Mouse (Mus musculus): ENCODE measurements around the gene Shisa2. TPM values are rescaled to one million over a fixed set of nuclear protein-coding genes. Genes with fewer than 3 reads are reported as not detected.

Gene Shisa2
- 0.06 TPM for polyA plus RNA-seq (2017; shearing (Covaris generic))

DNA sequence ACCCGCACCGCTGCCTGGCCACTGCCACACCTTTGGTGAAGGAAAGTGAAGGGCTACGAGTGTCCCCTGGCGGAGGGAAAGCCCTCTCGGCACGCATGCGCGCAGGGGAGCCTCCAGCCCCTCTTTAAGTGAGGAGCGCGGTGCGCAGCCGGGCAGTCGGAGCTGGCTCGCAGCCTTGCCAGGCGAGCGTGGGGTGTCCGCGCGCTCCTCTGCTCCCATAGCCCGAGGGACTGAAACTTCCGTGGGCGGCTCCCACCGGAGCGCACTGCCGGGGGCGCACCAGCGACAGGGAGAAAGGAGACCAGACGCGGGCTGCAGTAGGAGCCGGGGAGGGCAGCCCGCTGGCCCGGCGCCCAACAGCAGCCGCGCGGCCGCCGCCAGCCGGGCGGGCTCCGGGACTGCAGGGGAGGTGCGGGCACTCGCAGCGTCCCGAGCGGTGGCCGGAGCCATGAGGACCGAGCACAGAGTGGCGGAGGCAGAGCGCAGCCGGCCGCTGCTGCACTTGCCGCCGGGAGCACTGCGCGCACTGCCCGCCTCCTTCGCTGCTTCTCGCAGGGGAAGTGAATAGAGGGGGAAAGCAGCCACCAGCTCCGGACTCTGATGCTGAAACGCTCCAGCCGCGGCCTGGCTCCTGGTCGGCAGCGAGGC lies at the start of gene Shisa2:
TSS of gene Shisa2 (plus strand) at position 151 of the 648 bp plus-strand sequence.

DNA sequence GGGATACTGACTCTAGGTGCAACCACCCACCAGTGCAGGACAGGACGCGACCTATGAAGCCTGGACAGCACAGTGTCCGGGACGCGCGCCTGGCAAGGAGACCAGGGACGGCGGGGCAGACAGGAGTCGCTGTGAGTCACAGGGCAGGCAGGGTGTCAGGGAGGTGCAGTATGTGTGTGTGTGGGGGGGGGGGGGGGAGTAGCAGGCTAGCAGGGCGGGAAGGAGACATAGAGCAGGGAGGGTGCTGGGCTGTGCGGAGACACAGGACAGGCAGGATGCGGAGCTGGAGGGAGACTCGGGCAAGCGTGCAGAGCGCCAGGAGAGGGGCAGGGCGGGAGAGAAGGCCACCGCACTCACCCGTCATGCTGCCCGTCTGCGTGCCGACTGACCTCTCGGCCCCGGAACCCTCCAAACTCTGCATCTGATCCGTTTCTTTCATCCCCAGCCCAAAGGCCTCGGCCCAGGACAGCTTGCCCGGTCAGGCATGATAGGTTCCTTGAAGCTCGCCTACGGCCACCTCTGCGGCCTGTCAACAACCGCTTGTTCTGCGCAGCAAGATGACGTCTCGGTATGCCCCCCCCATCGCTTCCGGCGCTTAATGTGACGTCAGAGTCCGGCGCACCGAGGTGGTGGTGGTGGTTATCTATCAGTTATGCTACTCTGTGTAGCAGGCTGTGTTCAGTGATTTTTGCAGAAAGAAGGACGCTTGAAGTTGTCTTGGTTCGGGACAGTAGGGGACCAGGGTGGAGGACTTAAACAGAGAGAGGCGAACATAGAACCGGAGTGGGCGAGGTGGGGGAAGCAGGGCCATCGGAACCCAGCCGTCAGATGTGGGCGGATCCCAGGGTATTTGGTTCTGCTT lies 27.5 kb upstream of the Shisa2 start, which contains the start of gene Cdadc1:
TSS of gene Cdadc1 (minus strand) at position 562 of the 862 bp plus-strand sequence.

Other genes starting within 250 kb of the Shisa2 start
- gene Phf11c, start 229.9 kb upstream of the Shisa2 start, polyA plus RNA-seq (2017; shearing (Covaris generic)) = 23.0 TPM
- 25.8 TPM for gene Setdb2, start 184.4 kb upstream of the Shisa2 start, polyA plus RNA-seq (2017; shearing (Covaris generic))
- 57.8 TPM for gene Cab39l, start 184.3 kb upstream of the Shisa2 start, polyA plus RNA-seq (2017; shearing (Covaris generic))
- gene Cdadc1, start 27.3 kb upstream of the Shisa2 start, polyA plus RNA-seq (2017; shearing (Covaris generic)) = 36.3 TPM

Measured in CD4-positive, CD25-positive, alpha-beta regulatory T cell (primary cell).